Mouse (Mus musculus) limb, embryonic 13.5 days (tissue): ENCODE data around the gene Gm14597. TPM values are rescaled to one million over a fixed set of nuclear protein-coding genes. Genes with fewer than 3 reads are reported as not detected.
"Not testable (repeated sequence)": the region's sequence is repeated elsewhere in the genome, so short reads cannot be mapped to it uniquely, and the experiment has no call there.

ENCODE experiments used
- ATAC-seq: fragments of 200-750 bp; cut with Nextera tagmentation; 2 replicates; pipeline ENCODE4 v1.8.0; 2017; ENCODE audit warnings: low read depth, moderate number of reproducible peaks, moderate TSS enrichment; ENCODE audit not compliant: low FRiP score
- H3K27ac ChIP-seq: fragments of 300-500 bp; sonication (generic); 2 replicates; pipeline ENCODE4 v1.5.1; 2015; ENCODE audit warnings: inconsistent platforms, mild to moderate bottlenecking, moderate library complexity
- H3K27me3 ChIP-seq: fragments of 300-500 bp; sonication (generic); 2 replicates; pipeline ENCODE4 v1.6.1; 2015; ENCODE audit warnings: mild to moderate bottlenecking, inconsistent platforms
- H3K36me3 ChIP-seq: fragments of 300-500 bp; sonication (generic); 2 replicates; pipeline ENCODE4 v1.6.1; 2015; ENCODE audit warnings: inconsistent platforms, mild to moderate bottlenecking, moderate library complexity
- H3K4me1 ChIP-seq: fragments of 300-500 bp; sonication (generic); 2 replicates; pipeline ENCODE4 v1.6.1; 2015; ENCODE audit warnings: inconsistent platforms
- H3K4me2 ChIP-seq: fragments of 300-500 bp; sonication (generic); replicated peaks from 2 replicates; pipeline ENCODE4 v1.6.1; 2015; ENCODE audit warnings: inconsistent platforms, mild to moderate bottlenecking, moderate library complexity
- H3K4me3 ChIP-seq: fragments of 300-500 bp; sonication (generic); 2 replicates; pipeline ENCODE4 v1.5.1; 2015; ENCODE audit warnings: moderate library complexity, mild to moderate bottlenecking, inconsistent platforms
- H3K9ac ChIP-seq: fragments of 300-500 bp; sonication (generic); 2 replicates; pipeline ENCODE4 v1.6.1; 2015; ENCODE audit warnings: mild to moderate bottlenecking, inconsistent platforms
- H3K9me3 ChIP-seq: fragments of 300-500 bp; sonication (generic); 2 replicates; pipeline ENCODE4 v1.6.1; 2016; ENCODE audit warnings: inconsistent platforms
- WGBS: fragments of 180-500 bp; shearing (Covaris S2); methylation state at CpG from one replicate; pipeline ENCODE4 v1.1.7; 2015; 5-methylcytosine and 5-hydroxymethylcytosine counted together
- polyA plus RNA-seq: library from polyadenylated mRNA; unstranded; fragments of >200 nt; fragmentation: Nextera tagmentation; extraction: Ambion mirVana; gene quantifications from 2 replicates; pipeline ENCODE4 v1.2.1, GENCODE M21; 2015

The Gm14597 gene
- polyA plus RNA-seq = not detected in 2 replicates

- not testable (repeated sequence) for H3K4me1 ChIP-seq, H3K27me3 ChIP-seq, H3K9me3 ChIP-seq, H3K36me3 ChIP-seq, H3K27ac ChIP-seq, ATAC-seq
- WGBS = 66% methylated on average over 3 of the region's 4 CpGs
- peak within 1 kb of the TSS; percentile 62 for H3K9ac ChIP-seq
- peak within 1 kb of the TSS; percentile 59 for H3K4me2 ChIP-seq
- peak within 1 kb of the TSS; percentile 49 for H3K4me3 ChIP-seq
Measured at GRCm38 (mm10) chrX:53608879-53609278, at the start of gene Gm14597. Gm14597 (minus strand) TSS chrX:53608979.

GRCm38 (mm10) chrX:53652917-53653316 lies 44.1 kb upstream of the Gm14597 start:
- WGBS = 63% methylated on average over 4 of the region's 4 CpGs
- not testable (repeated sequence) for H3K4me3 ChIP-seq

GRCm38 (mm10) chrX:53645885-53646284 lies 37.1 kb upstream of the Gm14597 start:
- H3K4me3 ChIP-seq = no peak overlapping the region
- H3K27me3 ChIP-seq = no peaks in the 10 kb centered on the region
- H3K4me1 ChIP-seq = no peaks in the 10 kb centered on the region
- H3K27ac ChIP-seq = no peak overlapping the region
- no peak for ATAC-seq
- H3K4me2 ChIP-seq = no peak overlapping the region
- no peaks in the 10 kb centered on the region for H3K9me3 ChIP-seq
- WGBS = 78% methylated on average over 6 of the region's 6 CpGs
- H3K36me3 ChIP-seq = no peaks in the 10 kb centered on the region
- H3K9ac ChIP-seq = no peak overlapping the region

More at GRCm38 (mm10) chrX:53652917-53653316, 44.1 kb upstream of the Gm14597 start:
- not testable (repeated sequence) for H3K36me3 ChIP-seq, H3K27ac ChIP-seq, H3K4me1 ChIP-seq, H3K4me2 ChIP-seq, ATAC-seq, H3K27me3 ChIP-seq, H3K9me3 ChIP-seq, H3K9ac ChIP-seq

GRCm38 (mm10) chrX:53642980-53643961 lies 34.5 kb upstream of the Gm14597 start, which contains the start of gene Rtl8a:
Rtl8a (minus strand) TSS chrX:53643682.
- not testable (repeated sequence) for H3K9me3 ChIP-seq, H3K9ac ChIP-seq, H3K27me3 ChIP-seq, H3K4me1 ChIP-seq, H3K36me3 ChIP-seq
- WGBS = 12% methylated on average over 14 of the region's 50 CpGs
- H3K4me3 ChIP-seq = peak within 1 kb of the TSS; percentile 39
- H3K27ac ChIP-seq = peak within 1 kb of the TSS; percentile 22; the same call in 1 of the 2 replicates
- H3K4me2 ChIP-seq = peak within 1 kb of the TSS; percentile 52
- ATAC-seq = peak; percentile 96

- H3K36me3 ChIP-seq, H3K9ac ChIP-seq, H3K27ac ChIP-seq, H3K9me3 ChIP-seq, H3K4me1 ChIP-seq, H3K27me3 ChIP-seq, ATAC-seq: not testable (repeated sequence)
- Histone ChIP-seq H3K4me2 (peak overlapping the region; percentile 51), H3K4me3 (peak overlapping the region; percentile 28)
- 64% methylated on average over 4 of the region's 4 CpGs for WGBS
Measured at GRCm38 (mm10) chrX:53642604-53642979, 33.8 kb upstream of the Gm14597 start.

GRCm38 (mm10) chrX:53638107-53638506 lies 29.3 kb upstream of the Gm14597 start:
- H3K27me3 ChIP-seq, H3K4me2 ChIP-seq, H3K9me3 ChIP-seq, H3K4me1 ChIP-seq, H3K27ac ChIP-seq, ATAC-seq, H3K9ac ChIP-seq, H3K36me3 ChIP-seq, H3K4me3 ChIP-seq: not testable (repeated sequence)
- 64% methylated on average over 3 of the region's 3 CpGs for WGBS

GRCm38 (mm10) chrX:53611395-53611794 lies 2.6 kb upstream of the Gm14597 start:
- H3K9me3 ChIP-seq, H3K4me1 ChIP-seq, H3K9ac ChIP-seq, ATAC-seq, H3K4me3 ChIP-seq, H3K27me3 ChIP-seq, H3K27ac ChIP-seq, H3K4me2 ChIP-seq, H3K36me3 ChIP-seq: not testable (repeated sequence)

- Histone ChIP-seq H3K36me3 (no peaks in the 10 kb centered on the region), H3K9ac (no peak overlapping the region), H3K27ac (no peak overlapping the region), H3K4me3 (no peak overlapping the region), H3K4me1 (no peaks in the 10 kb centered on the region), H3K4me2 (no peak overlapping the region), H3K9me3 (no peaks in the 10 kb centered on the region), H3K27me3 (no peaks in the 10 kb centered on the region)
- no peak for ATAC-seq
- WGBS = 4% methylated on average over 3 of the region's 3 CpGs
Measured at GRCm38 (mm10) chrX:53610571-53610970, 1.8 kb upstream of the Gm14597 start.

- 22% methylated on average over 18 of the region's 18 CpGs for WGBS
- no peak overlapping the region for H3K27ac ChIP-seq
- no peaks in the 10 kb centered on the region for H3K4me1 ChIP-seq
- peak overlapping the region; percentile 62 for H3K9ac ChIP-seq
- peak; percentile 44 for ATAC-seq
- peak overlapping the region; percentile 59 for H3K4me2 ChIP-seq
- no peaks in the 10 kb centered on the region for H3K27me3 ChIP-seq
- peak overlapping the region; percentile 49 for H3K4me3 ChIP-seq
- H3K36me3 ChIP-seq = no peaks in the 10 kb centered on the region
- H3K9me3 ChIP-seq = no peaks in the 10 kb centered on the region
Measured at GRCm38 (mm10) chrX:53608122-53608813, 511 bp downstream of the Gm14597 start.

- H3K27ac ChIP-seq = no peak within 1 kb of the TSS
- H3K36me3 ChIP-seq = no peaks in the 10 kb centered on the region
- peak within 1 kb of the TSS; percentile 62 for H3K9ac ChIP-seq
- no peaks in the 10 kb centered on the region for H3K9me3 ChIP-seq
- peak within 1 kb of the TSS; percentile 59 for H3K4me2 ChIP-seq
- WGBS = 18% methylated on average over 20 of the region's 20 CpGs
- no peaks in the 10 kb centered on the region for H3K27me3 ChIP-seq
- peak within 1 kb of the TSS; percentile 49 for H3K4me3 ChIP-seq
- H3K4me1 ChIP-seq = no peaks in the 10 kb centered on the region
- ATAC-seq = peak; percentile 96
Measured at GRCm38 (mm10) chrX:53607242-53608121, 1.3 kb downstream of the Gm14597 start, which contains the start of gene Rtl8c. Rtl8c (plus strand) TSS chrX:53608032.

- H3K9ac ChIP-seq, ATAC-seq, H3K9me3 ChIP-seq, H3K27me3 ChIP-seq, H3K4me2 ChIP-seq, H3K27ac ChIP-seq, H3K4me3 ChIP-seq, H3K36me3 ChIP-seq, H3K4me1 ChIP-seq: not testable (repeated sequence)
- WGBS = 11% methylated on average over 1 of the region's 1 CpGs
Measured at GRCm38 (mm10) chrX:53606176-53606575, 2.6 kb downstream of the Gm14597 start.
